Mouse (Mus musculus): ENCODE measurements around the gene Ddx28. TPM values are rescaled to one million over a fixed set of nuclear protein-coding genes. Genes with fewer than 3 reads are reported as not detected.
A peak's percentile ranks its signal among the peaks of the same experiment; 100 is the strongest.

Gene Ddx28
- 22.3 and 23.6 TPM in 2 replicates for polyA plus RNA-seq (2016; fragmentation: Nextera tagmentation; extraction: Ambion mirVana)

- DNase-seq (ENCODE audit: low spot score), result no peak
- H3K27ac ChIP-seq (replicated peaks), result peak within 1 kb of the TSS; percentile 89
- no peaks in the 10 kb centered on the region for H3K27me3 ChIP-seq (replicated peaks; ENCODE audit: low read depth, poor library complexity, severe bottlenecking)
- peaks cover 30% of the 10 kb centered on the region for H3K36me3 ChIP-seq (replicated peaks)
- H3K9me3 ChIP-seq, result no peaks in the 10 kb centered on the region
- peak within 1 kb of the TSS; percentile 88 for H3K4me3 ChIP-seq
- 2% methylated on average over 6 of the region's 6 CpGs for WGBS
- H3K4me1 ChIP-seq, result peaks cover 18% of the 10 kb centered on the region
Measured at GRCm38 (mm10) chr8:106011643-106011986, at the start of gene Ddx28. Gene Ddx28 (minus strand): TSS chr8:106011882.

- Histone ChIP-seq H3K27me3 (replicated peaks; ENCODE audit: low read depth, poor library complexity, severe bottlenecking) (no peaks in the 10 kb centered on the region), H3K36me3 (replicated peaks) (no peaks in the 10 kb centered on the region), H3K4me3 (peak overlapping the region; percentile 96), H3K4me1 (peaks cover 26% of the 10 kb centered on the region), H3K9me3 (no peaks in the 10 kb centered on the region), H3K27ac (replicated peaks) (no peak overlapping the region)
- 8% methylated on average over 3 of the region's 3 CpGs for WGBS
- no peak for DNase-seq (ENCODE audit: low spot score)
Measured at GRCm38 (mm10) chr8:106060521-106060920, 48.8 kb upstream of the Ddx28 start.

- H3K4me1 ChIP-seq, result peaks cover 26% of the 10 kb centered on the region
- H3K27me3 ChIP-seq (replicated peaks; ENCODE audit: low read depth, poor library complexity, severe bottlenecking), result no peaks in the 10 kb centered on the region
- peak; percentile 80 for DNase-seq (ENCODE audit: low spot score)
- H3K9me3 ChIP-seq, result no peaks in the 10 kb centered on the region
- peak overlapping the region; percentile 95 for H3K27ac ChIP-seq (replicated peaks)
- no peaks in the 10 kb centered on the region for H3K36me3 ChIP-seq (replicated peaks)
- peak overlapping the region; percentile 96 for H3K4me3 ChIP-seq
- WGBS, result under 1% methylated on average over 83 of the region's 83 CpGs
Measured at GRCm38 (mm10) chr8:106059613-106060371, 48.1 kb upstream of the Ddx28 start.

- peaks cover 4% of the 10 kb centered on the region for H3K36me3 ChIP-seq (replicated peaks)
- H3K27me3 ChIP-seq (replicated peaks; ENCODE audit: low read depth, poor library complexity, severe bottlenecking), result no peaks in the 10 kb centered on the region
- DNase-seq (ENCODE audit: low spot score), result peak; percentile 98
- WGBS, result under 1% methylated on average over 52 of the region's 52 CpGs
- H3K4me1 ChIP-seq, result peaks cover 26% of the 10 kb centered on the region
- peak within 1 kb of the TSS; percentile 96 for H3K4me3 ChIP-seq
- H3K27ac ChIP-seq (replicated peaks), result peak within 1 kb of the TSS; percentile 95
- H3K9me3 ChIP-seq, result no peaks in the 10 kb centered on the region
Measured at GRCm38 (mm10) chr8:106058731-106059612, 47.3 kb upstream of the Ddx28 start, which contains the start of gene Nfatc3. Gene Nfatc3 (plus strand): TSS chr8:106058840.

- peaks cover 22% of the 10 kb centered on the region for H3K4me1 ChIP-seq
- H3K27me3 ChIP-seq (replicated peaks; ENCODE audit: low read depth, poor library complexity, severe bottlenecking), result no peaks in the 10 kb centered on the region
- no peak for DNase-seq (ENCODE audit: low spot score)
- no peak overlapping the region for H3K27ac ChIP-seq (replicated peaks)
- H3K4me3 ChIP-seq, result no peak overlapping the region
- WGBS, result 88% methylated on average over 4 of the region's 4 CpGs
- H3K36me3 ChIP-seq (replicated peaks), result peaks cover 28% of the 10 kb centered on the region
- H3K9me3 ChIP-seq, result no peaks in the 10 kb centered on the region
Measured at GRCm38 (mm10) chr8:106056455-106056982, 44.8 kb upstream of the Ddx28 start.

GRCm38 (mm10) chr8:106055038-106055437 lies 43.4 kb upstream of the Ddx28 start:
- DNase-seq (ENCODE audit: low spot score), result no peak
- no peak overlapping the region for H3K4me3 ChIP-seq
- peaks cover 39% of the 10 kb centered on the region for H3K36me3 ChIP-seq (replicated peaks)
- no peaks in the 10 kb centered on the region for H3K9me3 ChIP-seq
- H3K27ac ChIP-seq (replicated peaks), result no peak overlapping the region
- no peaks in the 10 kb centered on the region for H3K27me3 ChIP-seq (replicated peaks; ENCODE audit: low read depth, poor library complexity, severe bottlenecking)
- WGBS, result 59% methylated on average over 3 of the region's 3 CpGs
- peaks cover 12% of the 10 kb centered on the region for H3K4me1 ChIP-seq

GRCm38 (mm10) chr8:106054190-106054811 lies 42.6 kb upstream of the Ddx28 start:
- DNase-seq (ENCODE audit: low spot score), result no peak
- WGBS, result 78% methylated on average over 6 of the region's 6 CpGs
- peaks cover 45% of the 10 kb centered on the region for H3K36me3 ChIP-seq (replicated peaks)

GRCm38 (mm10) chr8:106052510-106053089 lies 40.9 kb upstream of the Ddx28 start:
- Histone ChIP-seq H3K4me1 (no peaks in the 10 kb centered on the region), H3K27me3 (replicated peaks; ENCODE audit: low read depth, poor library complexity, severe bottlenecking) (no peaks in the 10 kb centered on the region), H3K4me3 (no peak overlapping the region), H3K36me3 (replicated peaks) (peaks cover 50% of the 10 kb centered on the region), H3K27ac (replicated peaks) (no peak overlapping the region), H3K9me3 (no peaks in the 10 kb centered on the region)
- DNase-seq (ENCODE audit: low spot score), result no peak
- 92% methylated on average over 9 of the region's 9 CpGs for WGBS

More at GRCm38 (mm10) chr8:106054190-106054811, 42.6 kb upstream of the Ddx28 start:
- no peaks in the 10 kb centered on the region for H3K27me3 ChIP-seq (replicated peaks; ENCODE audit: low read depth, poor library complexity, severe bottlenecking)
- no peaks in the 10 kb centered on the region for H3K9me3 ChIP-seq
- no peak overlapping the region for H3K4me3 ChIP-seq
- H3K27ac ChIP-seq (replicated peaks), result no peak overlapping the region
- peaks cover 12% of the 10 kb centered on the region for H3K4me1 ChIP-seq

GRCm38 (mm10) chr8:106051068-106051467 lies 39.4 kb upstream of the Ddx28 start:
- H3K36me3 ChIP-seq (replicated peaks), result peaks cover 62% of the 10 kb centered on the region
- no peaks in the 10 kb centered on the region for H3K27me3 ChIP-seq (replicated peaks; ENCODE audit: low read depth, poor library complexity, severe bottlenecking)
- WGBS, result 87% methylated on average over 3 of the region's 3 CpGs
- DNase-seq (ENCODE audit: low spot score), result no peak
- no peaks in the 10 kb centered on the region for H3K4me1 ChIP-seq
- no peak overlapping the region for H3K27ac ChIP-seq (replicated peaks)
- H3K9me3 ChIP-seq, result no peaks in the 10 kb centered on the region
- no peak overlapping the region for H3K4me3 ChIP-seq

GRCm38 (mm10) chr8:106049840-106050239 lies 38.2 kb upstream of the Ddx28 start:
- Histone ChIP-seq H3K27me3 (replicated peaks; ENCODE audit: low read depth, poor library complexity, severe bottlenecking) (no peaks in the 10 kb centered on the region), H3K4me3 (no peak overlapping the region), H3K9me3 (no peaks in the 10 kb centered on the region), H3K36me3 (replicated peaks) (peaks cover 69% of the 10 kb centered on the region), H3K27ac (replicated peaks) (no peak overlapping the region), H3K4me1 (no peaks in the 10 kb centered on the region)
- DNase-seq (ENCODE audit: low spot score), result no peak
- WGBS, result 87% methylated on average over 6 of the region's 6 CpGs

GRCm38 (mm10) chr8:106047854-106048630 lies 36.4 kb upstream of the Ddx28 start:
- no peaks in the 10 kb centered on the region for H3K9me3 ChIP-seq
- WGBS, result 91% methylated on average over 5 of the region's 5 CpGs
- DNase-seq (ENCODE audit: low spot score), result no peak
- H3K4me3 ChIP-seq, result no peak overlapping the region
- peaks cover 7% of the 10 kb centered on the region; the same call in 1 of the 2 replicates for H3K4me1 ChIP-seq
- no peaks in the 10 kb centered on the region for H3K27me3 ChIP-seq (replicated peaks; ENCODE audit: low read depth, poor library complexity, severe bottlenecking)
- H3K36me3 ChIP-seq (replicated peaks), result peaks cover 59% of the 10 kb centered on the region
- H3K27ac ChIP-seq (replicated peaks), result no peak overlapping the region

Measured in embryonic facial prominence, embryonic 10.5 days (tissue).